Mouse (Mus musculus): ENCODE results near the gene Gm49333. TPM values are rescaled to one million over a fixed set of nuclear protein-coding genes. Genes with fewer than 3 reads are reported as not detected.
"Not testable (repeated sequence)": the region's sequence is repeated elsewhere in the genome, so short reads cannot be mapped to it uniquely, and the experiment has no call there.

The Gm49333 gene
- total RNA-seq, 2 experiments from 2014 or later = not detected

DNA sequence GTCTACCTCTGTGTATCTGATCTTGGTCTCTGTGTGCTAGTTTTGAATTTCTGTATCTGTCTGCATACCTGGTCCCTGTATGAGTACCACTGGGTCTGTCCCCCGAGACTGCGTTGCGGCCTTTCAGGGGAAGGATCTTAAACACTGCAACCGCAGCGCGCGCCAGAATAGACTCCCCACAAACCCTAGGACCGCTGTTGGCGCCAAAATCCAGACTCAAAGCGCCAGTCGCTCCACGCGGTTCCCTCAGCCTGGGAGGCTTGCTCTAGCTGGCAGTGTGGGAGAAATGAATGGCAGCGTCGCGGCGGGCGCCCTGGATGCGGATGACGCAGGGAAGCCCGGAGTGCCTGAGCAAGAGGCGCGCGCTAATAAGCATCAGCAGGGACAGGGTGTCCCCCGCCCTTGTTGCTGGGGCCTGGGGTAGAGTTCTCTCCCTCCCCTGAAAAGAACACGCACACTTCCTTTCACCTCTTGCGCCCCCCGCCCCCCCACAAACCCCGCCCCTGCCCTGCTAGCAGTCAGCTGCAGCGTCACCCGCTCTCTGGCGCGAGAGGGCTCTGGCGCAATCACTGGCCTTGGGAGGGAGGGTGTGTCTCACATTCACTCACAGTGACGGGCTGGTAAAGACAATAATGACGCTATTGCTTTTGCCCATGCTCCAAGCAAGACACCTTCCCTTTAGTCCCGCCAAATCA, 10.7 kb downstream of the Gm49333 start:
- peak; percentile 78 for ATAC-seq (replicated peaks; ENCODE audit: poor library complexity)

DNA sequence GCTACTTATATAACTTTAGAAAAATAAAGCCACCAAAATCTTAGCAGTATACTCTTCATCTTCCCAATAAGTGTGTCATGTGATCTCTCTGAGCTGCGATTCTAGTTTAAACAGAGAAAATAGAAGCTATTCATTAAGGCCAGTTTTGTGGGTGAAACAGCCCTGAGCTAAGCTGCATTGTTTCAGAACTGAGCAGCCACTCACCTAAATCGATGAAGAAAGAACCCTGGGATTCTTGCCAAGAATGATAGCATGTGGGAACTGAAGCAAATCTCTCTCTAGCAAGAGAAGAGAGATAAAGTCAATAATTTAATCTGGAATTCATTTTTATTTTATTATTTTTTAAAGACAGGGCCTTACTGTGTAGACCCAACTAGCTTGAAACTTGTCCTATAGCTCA, 11.8 kb downstream of the Gm49333 start:
- no peak for ATAC-seq (replicated peaks; ENCODE audit: poor library complexity)

DNA sequence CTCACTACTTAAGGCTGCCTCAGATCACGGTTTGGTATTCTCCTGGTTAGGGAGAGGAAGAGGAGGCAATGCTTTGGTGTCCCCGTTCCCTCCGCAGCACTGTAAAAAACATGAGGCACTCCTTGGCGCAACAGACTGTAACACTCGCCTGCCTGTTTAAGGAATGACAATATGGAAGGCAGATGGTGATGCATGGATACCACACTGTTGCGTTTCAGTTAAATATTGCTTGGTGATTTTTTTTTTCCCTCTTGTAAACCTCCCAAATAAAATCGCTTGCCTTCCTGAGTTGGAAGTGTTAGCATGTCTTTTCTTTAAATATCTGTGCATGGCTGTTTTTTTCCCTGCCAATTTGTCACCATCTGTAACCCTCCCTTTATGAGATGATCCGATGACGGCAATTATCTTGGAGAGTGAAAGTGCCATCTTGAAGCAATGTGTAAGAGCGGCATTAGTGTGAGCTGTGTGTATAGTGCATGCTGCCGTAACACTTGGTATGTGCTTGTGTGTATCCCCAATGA, 17.5 kb downstream of the Gm49333 start:
- no peak for ATAC-seq (replicated peaks; ENCODE audit: poor library complexity)

DNA sequence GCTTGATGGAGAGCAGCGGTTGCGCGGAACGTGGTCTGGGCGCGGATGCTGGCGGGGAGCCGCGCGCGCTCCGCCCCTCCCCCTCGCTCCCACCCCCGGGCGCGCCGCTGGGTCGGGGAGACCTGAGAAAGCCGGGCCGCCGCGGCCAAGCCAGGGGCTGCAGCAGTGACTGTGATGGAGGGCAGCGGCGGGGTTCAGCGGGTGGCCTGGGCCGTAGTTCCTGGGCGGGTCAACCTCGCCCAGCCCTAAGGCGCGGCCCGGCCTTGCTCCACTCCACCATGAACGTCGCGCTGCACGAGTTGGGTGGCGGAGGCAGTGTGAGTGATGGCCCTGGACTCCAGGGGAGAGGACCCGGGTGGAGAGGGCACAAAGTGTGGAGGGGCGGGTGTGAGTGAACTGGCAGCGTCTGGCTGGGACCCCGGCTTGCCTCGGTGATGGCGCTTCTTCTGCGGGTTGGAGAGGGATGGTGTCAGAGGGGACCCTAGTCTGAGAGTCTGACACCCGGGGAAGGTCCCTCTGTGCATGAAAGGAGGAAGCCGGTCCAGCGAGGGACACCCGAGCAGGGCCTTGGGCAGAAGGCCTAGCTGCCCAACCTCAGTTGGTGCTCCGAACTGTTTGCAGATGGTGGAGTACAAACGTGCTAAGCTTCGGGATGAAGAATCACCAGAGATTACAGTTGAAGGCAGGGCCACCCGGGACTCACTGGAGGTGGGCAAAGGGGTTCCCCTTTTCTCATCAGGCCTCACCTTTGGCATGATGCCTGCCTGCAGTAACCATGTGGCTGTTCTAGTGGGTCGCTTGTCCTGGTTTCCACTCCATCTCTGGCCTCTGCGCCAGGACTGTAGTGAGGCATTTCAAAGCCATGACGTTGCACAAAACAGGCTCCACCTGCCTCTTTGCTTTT, 18.6 kb downstream of the Gm49333 start, which contains the start of gene Ece2:
TSS of gene Ece2 (plus strand) at position 98 of the 904 bp plus-strand sequence.
- ATAC-seq (replicated peaks; ENCODE audit: poor library complexity) = peak; percentile 37; the same call in 1 of the 2 replicates

DNA sequence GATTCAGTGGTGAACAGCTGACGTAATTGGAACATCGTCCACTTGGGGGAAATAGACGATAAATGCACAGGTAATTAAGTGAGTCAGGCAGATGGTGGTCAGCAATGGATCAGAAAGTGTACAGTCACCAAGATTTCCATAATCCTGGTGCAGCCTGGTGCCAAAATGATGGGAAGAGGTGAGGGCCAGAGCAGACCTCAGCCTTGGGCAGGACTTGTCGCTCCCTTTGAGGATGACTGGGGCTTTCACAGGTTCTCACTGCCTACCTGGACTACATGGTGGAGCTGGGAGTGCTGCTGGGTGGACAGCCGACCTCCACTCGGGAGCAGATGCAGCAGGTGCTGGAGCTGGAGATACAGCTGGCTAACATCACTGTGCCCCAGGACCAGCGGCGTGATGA, 26.0 kb downstream of the Gm49333 start:
- no peak for ATAC-seq (replicated peaks; ENCODE audit: poor library complexity)

DNA sequence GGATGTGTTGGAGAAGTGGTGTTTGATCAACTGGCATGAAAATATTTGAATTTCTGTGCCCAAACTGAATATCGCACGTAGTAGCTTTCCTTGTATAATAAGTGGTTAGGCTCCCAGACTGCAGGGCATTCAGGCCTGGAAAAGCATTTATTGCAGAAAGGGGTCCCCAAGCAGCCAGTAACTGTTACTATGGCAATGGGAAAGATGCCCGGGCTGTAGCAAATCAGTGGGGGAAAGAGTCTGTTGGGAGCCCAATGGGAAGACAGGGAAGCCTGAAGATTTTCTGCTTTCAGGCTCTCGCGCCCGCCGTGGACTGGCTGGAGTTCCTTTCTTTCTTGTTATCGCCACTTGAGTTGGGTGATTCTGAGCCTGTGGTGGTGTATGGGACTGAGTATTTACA, 27.0 kb downstream of the Gm49333 start:
- ATAC-seq (replicated peaks; ENCODE audit: poor library complexity) = no peak

DNA sequence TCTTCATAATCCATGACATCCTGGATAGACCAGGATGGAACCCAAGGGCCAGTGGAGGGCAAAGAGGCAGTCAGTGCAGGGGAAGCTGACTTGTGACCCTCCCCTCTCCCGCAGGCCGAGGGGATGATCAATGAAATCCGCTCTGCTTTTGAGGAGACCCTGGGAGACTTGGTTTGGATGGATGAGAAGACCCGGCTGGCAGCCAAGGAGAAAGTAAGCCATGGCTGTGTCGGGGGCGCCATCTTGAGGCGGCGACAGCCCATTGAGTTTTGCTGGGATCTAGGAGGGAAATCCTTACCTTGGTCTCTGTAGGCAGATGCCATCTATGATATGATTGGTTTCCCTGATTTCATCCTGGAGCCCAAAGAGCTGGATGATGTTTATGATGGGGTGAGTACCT, 30.8 kb downstream of the Gm49333 start:
- peak; percentile 92 for ATAC-seq (replicated peaks; ENCODE audit: poor library complexity)

DNA sequence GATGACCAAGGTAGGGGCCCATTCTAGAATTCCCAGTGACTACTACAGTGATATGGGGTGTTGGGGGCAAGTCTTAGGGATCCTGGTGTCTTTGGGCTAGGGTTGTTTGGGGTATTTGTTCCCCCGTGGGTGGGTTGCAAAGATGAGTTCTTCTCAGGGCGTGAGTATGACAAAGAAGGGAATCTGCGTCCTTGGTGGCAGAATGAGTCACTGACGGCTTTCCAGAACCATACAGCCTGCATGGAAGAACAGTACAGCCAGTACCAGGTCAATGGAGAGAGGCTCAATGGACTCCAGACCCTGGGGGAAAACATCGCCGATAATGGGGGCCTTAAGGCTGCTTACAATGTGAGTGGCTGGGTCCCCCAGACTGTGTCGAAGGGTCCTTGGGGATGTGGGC, 32.5 kb downstream of the Gm49333 start:
- ATAC-seq (replicated peaks; ENCODE audit: poor library complexity) = no peak

DNA sequence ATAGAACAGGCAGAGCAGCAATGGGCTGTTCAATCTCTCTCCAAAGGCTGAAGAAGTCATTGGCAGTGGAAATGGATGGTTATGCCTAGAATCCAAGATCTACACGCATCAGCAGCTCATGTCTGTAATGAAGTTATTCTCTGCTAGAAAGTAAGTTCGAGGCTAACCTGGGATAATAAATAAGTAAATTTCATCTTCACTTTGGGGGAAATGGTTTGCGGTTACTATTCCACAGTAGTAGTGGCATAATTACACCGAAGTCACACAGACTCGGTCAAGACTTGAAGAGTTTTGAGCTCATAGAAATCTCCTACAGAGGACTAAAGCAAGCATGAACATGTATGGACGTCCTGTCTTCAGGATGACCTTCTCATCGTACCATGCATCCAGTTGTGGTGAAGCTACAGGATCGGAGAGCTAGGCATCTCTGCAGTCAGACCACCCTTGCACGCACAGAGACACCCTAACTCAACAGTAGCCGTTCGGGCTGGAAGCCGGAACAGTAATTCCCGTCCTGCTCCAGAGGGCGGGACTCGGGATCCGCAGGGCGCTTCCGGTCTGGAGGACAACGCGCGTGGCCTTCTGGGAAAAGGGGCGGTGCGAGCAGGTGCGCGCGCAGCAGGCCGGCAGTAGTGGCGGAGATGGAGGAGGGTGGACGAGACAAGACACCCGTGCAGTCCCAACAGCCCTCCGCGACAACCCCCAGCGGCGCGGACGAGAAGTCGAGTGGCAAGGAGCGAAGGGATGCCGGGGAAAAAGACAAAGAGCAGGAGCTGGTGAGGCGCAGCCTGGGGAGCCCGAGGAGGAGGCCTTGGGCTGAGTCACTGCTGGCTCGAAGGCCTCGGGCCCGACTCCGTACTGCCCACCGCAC, 39.9 kb downstream of the Gm49333 start, which contains the start of gene Psmd2:
TSS of gene Psmd2 (plus strand) at position 577 of the 871 bp plus-strand sequence.
- peak; percentile 99 for ATAC-seq (replicated peaks; ENCODE audit: poor library complexity)

DNA sequence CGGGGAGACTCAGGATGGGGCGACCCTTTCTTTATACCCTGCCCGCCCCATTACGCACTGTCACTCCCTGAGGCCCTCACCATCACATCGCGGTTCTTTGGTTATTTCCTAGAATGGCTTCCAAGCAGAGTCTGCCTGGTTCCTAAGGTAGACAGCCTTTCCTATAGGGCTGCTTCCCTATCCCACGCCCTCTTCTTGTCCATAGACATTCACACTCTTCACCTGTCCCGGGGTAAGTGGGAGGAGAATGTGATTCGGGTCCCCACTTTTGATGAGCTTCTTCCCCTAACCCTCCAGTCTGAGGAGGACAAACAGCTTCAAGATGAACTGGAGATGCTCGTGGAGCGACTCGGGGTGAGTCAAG, 40.5 kb downstream of the Gm49333 start:
- no peak for ATAC-seq (replicated peaks; ENCODE audit: poor library complexity)

DNA sequence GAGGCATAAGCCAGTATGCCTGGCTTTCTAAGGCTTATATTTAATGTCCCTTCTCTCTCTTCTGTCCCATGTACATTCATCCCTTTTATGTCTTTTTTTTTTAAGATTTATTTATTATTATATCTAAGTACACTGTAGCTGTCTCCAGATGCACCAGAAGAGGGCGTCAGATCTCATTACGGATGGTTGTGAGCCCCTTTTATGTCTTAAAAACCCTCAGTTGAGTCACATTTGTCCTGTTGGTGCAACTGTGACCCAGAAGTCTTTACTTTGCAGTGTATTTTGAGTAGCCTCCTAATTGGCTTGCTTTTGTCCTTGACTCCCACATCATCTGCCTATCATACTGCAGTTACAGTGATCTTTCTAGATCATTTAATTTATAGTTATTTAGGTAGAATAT, 41.9 kb downstream of the Gm49333 start:
- no peak for ATAC-seq (replicated peaks; ENCODE audit: poor library complexity)

DNA sequence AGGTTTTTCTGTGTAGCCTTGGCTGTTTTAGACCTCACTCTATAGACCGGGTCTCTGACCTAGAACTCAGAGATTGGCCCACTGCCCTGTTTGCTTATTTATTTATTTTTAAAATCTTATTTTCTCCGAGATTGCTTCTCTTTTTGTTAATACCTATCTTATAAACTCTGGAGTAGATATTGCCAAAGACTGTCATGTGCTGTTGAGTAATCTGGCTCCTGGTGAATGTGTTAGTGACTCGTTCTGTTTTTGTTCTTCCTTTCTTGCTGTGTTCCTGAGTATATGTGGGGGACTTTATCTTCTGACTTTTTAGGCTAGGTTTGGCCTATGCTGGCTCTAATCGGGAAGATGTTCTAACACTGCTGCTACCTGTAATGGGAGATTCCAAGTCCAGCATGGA, 46.3 kb downstream of the Gm49333 start:
- ATAC-seq (replicated peaks; ENCODE audit: poor library complexity) = no peak

DNA sequence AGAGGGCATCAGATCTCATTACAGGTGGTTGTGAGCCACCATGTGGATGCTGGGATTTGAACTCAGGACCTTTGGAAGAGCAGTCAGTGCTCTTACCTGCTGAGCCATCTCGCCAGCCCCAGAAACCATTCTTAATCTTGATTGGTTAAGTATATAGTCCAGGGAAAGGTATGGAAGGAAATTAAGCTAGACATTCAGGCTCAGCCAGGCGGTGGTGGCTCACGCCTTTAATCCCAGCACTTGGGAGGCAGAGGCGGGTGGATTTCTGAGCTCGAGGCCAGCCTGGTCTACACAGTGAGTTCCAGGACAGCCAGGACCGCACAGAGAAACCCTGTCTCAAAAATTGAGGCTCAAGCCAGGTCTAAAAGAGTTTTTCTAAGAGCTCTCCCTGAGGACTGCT, 56.6 kb downstream of the Gm49333 start, which contains the start of gene Eif4g1:
TSS of gene Eif4g1 (plus strand) at position 301 of the 400 bp plus-strand sequence.
- not testable (repeated sequence) for ATAC-seq (replicated peaks; ENCODE audit: poor library complexity)

DNA sequence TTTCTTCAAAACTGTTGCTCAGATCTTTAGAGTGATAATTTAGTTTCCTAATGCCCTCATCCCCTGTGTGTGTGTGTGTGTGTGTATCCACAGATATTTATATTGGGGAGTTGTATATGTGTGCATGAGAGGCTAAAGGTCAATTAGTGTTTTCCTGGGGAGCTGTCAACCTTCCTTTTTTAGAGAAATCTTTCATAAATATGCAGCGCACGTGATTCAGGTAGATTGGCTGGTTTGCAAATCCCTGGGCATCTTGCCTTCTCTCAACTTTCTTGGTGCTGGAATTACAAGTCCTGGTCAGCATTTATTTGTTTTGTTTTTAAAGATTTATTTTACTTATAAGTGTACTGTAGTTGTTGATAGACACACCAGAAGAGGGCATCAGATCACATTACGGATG, 58.9 kb downstream of the Gm49333 start:
- ATAC-seq (replicated peaks; ENCODE audit: poor library complexity) = no peak

DNA sequence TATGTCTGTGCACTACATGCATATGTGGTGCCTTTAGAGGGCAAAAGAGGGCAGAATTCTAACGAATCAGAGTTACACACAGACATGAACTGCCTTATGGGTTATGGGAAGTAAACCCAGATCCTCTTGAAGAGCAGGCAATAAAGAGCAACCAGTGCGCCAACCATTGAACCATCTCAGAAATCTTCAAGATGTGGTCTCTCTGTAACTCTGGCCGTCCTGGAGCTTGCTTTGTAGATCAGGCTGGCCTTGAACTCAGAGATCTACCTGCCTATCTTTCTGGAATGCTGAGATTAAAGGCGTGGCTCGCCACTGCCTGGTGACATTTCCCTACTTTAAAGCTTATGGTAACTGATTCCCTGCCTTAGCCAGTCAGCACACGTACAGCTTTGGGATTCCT, 60.5 kb downstream of the Gm49333 start:
- no peak for ATAC-seq (replicated peaks; ENCODE audit: poor library complexity)

DNA sequence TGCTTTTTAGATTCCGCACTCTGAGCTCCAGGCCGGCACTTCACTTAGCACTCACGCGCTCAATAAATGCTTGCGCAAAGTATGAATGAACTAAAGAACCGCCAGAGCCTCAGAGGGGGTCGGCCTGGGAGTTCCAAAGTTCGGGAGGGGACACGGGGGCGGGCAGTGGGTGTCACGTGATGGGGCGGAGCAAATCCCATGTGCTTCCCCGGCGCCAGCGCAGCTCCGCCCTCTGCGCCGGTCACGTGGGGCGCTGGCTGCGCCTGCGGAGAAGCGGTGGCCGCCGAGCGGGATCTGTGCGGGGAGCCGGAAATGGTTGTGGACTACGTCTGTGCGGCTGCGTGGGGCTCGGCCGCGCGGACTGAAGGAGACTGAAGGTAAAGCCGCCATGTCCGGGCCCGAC, 61.1 kb downstream of the Gm49333 start:
- ATAC-seq (replicated peaks; ENCODE audit: poor library complexity) = peak; percentile 72

DNA sequence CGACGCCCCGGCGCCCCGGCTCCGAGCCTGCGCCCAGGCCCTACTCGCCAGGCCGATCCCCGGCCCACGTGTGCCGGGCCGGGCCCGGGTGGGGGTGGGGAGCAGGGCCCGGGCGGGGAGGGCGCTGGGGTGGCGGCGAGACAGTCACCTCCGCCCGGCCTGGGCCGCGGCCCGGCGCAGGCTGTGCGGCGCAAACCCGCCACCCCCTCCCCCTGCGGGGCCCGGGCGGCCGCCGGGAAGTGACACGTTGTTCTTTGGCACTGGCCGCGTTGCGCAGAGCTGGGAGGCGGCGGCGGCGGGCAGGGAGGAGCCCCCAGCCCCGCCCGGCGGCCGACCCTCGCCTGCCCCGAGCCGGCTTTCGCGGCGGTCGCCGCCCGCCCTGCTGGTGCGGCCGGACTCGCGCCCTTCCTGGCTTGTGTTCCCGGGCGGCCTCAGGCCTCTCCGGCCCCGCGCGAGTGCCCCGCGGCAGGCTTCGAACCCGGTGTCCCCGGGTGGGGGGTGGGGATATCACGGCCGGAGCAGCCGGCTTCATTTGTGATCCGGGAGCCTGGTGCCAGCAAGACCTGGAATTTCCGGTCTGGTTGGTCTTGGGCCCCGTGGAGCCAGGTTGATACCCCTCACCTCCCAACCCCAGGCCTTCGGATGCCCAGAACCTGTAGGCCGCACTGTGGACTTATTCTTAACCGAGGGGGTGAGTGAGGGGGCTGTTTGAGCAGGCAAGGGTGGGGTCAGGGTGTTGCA, 61.7 kb downstream of the Gm49333 start:
- ATAC-seq (replicated peaks; ENCODE audit: poor library complexity) = peak; percentile 12

DNA sequence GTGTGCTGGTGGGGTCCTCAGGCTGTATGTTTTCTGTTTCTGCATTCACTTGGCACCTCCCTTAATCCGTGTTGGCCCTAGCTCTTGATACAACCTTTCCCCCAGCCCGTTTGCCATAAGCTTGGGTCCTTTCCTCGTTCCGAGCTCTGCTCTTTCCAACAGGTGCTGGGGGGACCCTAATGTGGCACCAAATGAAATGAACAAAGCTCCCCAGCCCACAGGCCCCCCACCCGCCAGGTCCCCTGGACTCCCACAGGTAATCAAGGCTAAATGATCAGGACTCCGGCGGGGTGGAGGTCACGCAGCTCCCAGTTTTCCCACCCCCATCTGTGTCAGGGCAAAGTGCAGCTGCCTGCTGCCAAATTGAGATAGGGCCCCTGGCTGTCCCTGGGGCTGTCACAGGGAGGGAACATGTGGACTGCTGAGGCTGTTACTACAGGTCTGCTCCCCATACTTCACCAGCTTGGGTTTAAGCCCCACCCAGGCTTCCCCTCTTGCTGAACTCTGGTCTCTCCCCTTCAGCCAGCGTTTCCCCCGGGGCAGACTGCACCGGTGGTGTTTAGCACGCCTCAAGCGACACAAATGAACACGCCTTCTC, 62.4 kb downstream of the Gm49333 start:
- peak; percentile 49 for ATAC-seq (replicated peaks; ENCODE audit: poor library complexity)

DNA sequence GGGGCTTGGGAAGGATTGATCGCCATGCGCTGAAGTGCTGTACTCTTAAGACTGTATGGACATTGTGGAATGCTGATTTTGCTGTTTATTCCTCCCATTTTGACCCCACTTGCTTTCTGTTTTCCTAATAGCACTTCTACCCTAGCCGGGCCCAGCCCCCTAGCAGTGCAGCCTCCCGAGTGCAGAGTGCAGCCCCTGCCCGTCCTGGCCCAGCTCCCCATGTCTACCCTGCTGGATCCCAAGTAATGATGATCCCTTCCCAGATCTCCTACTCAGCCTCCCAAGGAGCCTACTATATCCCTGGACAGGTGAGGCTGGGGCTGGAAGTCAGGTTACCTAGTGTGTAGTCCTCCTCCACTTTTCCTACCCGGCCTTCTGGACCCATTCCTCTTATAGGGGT, 63.8 kb downstream of the Gm49333 start:
- ATAC-seq (replicated peaks; ENCODE audit: poor library complexity) = no peak

DNA sequence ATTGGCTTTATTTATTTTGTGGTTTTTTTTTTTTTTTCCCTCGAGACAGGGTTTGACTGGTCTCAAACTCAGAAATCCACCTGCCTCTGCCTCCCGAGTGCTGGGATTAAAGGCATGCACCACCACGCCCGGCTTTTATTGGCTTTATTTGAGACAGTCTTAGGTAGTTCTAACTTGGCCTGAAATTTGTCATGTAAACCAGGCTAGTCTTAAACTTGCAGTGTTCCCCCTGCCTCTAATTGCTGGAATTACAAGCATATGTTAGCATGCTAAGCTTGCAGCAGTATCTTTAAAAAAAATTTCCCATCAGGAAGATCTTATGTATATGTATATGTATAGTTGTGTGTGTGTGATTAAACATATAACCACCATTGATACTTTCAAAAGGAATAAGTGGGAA, 65.3 kb downstream of the Gm49333 start:
- ATAC-seq (replicated peaks; ENCODE audit: poor library complexity) = no peak

Measured in megakaryocyte progenitor cell, adult 5-6 weeks (primary cell).